Mouse (Mus musculus) adrenal gland, adult 10 weeks (tissue): ENCODE data around the gene Snrnp25. TPM values are rescaled to one million over a fixed set of nuclear protein-coding genes. Genes with fewer than 3 reads are reported as not detected.

Source experiments
- polyA plus RNA-seq: library from polyadenylated mRNA; stranded (reverse); fragments of 350-450 nt; fragmentation: Illumina TruSeq; extraction: RNeasy Lipid Tissue Mini Kit (QIAGEN cat#74804); gene quantifications from one replicate; pipeline ENCODE4 v1.2.3, GENCODE M21; 2014; ENCODE audit warnings: low read depth, low replicate concordance

The Snrnp25 gene
- 2.4 TPM for polyA plus RNA-seq

DNA sequence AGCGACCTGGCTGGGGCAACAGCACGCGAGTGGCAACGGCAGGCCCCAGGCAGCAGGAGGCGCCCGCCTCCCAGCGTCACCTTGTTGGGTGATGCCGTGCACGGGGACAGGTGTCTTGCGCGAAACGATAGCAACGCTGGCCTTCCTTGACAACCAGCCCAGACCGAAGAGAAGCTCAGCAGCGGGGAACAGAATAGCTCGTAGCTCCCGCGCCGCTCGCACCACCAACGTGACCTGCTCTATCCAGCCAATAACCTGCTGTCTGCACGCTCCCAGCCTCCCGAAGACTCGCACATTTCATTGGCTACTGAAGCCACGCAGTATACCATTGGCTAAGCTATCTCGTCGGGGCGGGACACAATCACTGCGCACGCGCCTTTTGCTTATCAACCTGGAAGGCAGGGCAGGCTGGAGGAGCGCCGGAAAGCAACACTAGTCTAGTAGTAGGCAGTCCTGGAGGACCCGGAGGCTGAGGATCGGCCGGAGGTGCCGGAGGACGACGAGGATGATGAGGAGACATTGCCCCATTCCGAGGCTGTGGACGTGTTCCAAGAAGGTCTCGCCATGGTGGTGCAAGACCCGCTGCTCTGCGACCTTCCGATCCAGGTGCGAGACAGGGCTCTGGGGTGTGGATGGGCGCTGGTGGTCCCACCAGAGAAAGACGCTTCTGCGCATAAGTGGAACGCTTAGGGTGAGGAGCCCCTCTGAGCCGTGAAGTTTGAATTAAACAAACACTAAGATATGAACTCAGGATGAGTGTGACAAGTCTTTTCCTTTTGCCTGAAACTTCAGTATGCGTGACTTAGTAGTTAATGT is at the start of gene Snrnp25:
Gene Snrnp25, plus strand, starts transcription at position 358 of the 816 bp plus-strand sequence.

DNA sequence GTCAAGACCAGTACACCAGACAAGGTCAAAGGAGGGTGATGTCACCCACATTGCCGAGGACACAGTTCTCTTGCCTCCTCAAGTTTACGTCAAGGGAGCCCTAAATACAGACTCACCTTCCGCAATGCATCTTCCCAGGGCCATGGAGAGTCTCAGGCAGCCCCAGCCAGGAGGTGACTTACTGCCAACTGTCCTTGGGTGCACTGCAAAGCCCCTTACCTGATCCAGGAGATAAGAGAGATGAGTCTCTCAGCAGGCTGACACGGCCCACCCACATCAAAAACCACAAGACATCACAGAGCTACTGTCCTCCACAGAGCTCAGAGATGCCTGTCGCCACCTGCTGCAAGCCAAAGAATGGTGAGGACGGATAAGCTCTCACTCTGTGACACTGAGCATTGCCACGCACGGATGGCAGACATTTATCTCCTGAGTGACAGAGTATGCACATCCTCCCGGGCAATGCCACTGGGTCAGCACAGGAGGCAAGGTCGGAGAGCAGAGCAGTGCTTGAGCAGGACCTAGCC is 5.1 kb upstream of the Snrnp25 start, which contains the start of gene Il9r:
Gene Il9r, minus strand, starts transcription at position 205 of the 527 bp plus-strand sequence.

DNA sequence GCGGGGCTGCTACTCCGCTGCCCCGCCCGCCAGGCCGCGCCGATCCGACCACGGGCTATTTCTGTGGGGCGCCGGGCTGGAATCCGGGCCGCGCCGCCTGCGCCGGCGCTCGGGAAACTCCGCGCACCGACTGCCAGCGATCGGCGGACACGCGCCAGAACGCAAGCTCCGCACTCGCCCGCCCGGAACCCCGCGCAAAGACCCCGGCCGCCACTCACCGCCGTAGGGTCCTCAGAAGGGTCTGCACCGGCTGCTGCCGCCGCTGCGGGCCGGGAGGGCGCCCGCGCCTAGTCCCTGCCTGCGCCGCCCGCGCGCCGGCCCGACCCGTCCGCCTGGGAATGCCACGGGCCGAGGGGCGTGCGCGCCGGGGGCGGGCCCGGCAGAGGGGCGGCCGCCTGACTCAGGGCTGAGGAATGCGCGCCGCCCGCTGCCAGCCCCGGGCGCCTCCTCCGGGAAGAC is 16.8 kb downstream of the Snrnp25 start, which contains the start of gene Rhbdf1:
Gene Rhbdf1, minus strand, starts transcription at position 350 of the 459 bp plus-strand sequence.

DNA sequence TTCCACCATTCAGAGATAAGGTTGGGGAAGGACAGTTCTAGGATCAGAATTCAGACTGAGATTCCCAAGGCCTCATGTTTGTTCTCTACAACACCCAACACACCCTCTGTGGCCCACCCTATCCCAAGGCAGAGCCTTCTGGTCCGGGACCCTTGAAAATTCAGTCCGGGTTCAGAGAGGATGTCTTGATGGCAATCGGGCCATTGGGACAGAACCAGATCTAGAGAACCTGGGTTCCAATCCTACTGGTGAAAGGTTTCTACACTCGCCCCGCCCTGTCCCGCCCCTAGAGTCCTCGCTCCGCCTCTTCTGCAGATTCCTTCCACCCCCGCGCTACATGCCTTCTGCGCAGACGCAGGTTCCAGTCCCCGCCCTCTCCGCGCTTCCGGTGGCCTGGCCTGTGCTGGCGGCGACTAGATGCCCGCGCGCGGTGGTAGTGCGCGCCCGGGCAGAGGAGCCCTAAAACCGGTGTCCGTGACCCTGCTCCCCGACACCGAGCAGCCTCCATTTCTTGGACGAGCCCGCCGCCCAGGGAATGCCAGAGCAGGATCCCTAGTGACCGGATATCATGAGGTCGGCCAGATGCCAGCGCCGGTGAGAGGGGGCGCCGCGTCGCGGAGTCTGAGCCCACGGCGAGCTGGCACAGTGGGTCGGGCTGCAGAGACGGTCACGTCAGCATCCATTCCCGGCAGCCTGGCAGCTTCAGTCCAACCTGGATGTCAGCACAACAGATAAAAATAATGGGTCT is 21.1 kb downstream of the Snrnp25 start, which contains the start of gene Mpg:
Gene Mpg, plus strand, starts transcription at position 382 of the 748 bp plus-strand sequence.

Other genes starting within 250 kb of the Snrnp25 start
- gene 4930524B15Rik, start 239.8 kb upstream of the Snrnp25 start, polyA plus RNA-seq: not detected
- 39.4 TPM for gene Nsg2, start 205.0 kb upstream of the Snrnp25 start, polyA plus RNA-seq
- not detected for gene Il9r, start 5.1 kb upstream of the Snrnp25 start, polyA plus RNA-seq
- 0.23 TPM for gene Rhbdf1, start 16.9 kb downstream of the Snrnp25 start, polyA plus RNA-seq
- 10.6 TPM for gene Mpg, start 21.1 kb downstream of the Snrnp25 start, polyA plus RNA-seq
- 13.7 TPM for gene Nprl3, start 62.3 kb downstream of the Snrnp25 start, polyA plus RNA-seq
- not detected for gene Hba-x, start 71.0 kb downstream of the Snrnp25 start, polyA plus RNA-seq
- not detected for gene Hba-a1, start 78.1 kb downstream of the Snrnp25 start, polyA plus RNA-seq
- not detected for gene Hbq1b, start 81.5 kb downstream of the Snrnp25 start, polyA plus RNA-seq
- gene Hba-a2, start 91.1 kb downstream of the Snrnp25 start, polyA plus RNA-seq: 141 TPM
- not detected for gene Hbq1a, start 94.7 kb downstream of the Snrnp25 start, polyA plus RNA-seq
- gene Sh3pxd2b, start 142.4 kb downstream of the Snrnp25 start, polyA plus RNA-seq: 1.4 TPM
- gene Ubtd2, start 250.0 kb downstream of the Snrnp25 start, polyA plus RNA-seq: 3.8 TPM